Mouse (Mus musculus) ES-E14 (cell line): ENCODE measurements around the gene Cers6.

Experiments used
- CHD2 ChIP-seq: IDR thresholded peaks from 2 replicates; pipeline ENCODE4 v1.6.1; 2014; ENCODE audit warnings: mild to moderate bottlenecking, low read depth, low read length, inconsistent platforms
- MAFK ChIP-seq: IDR thresholded peaks from 2 replicates; pipeline ENCODE4 v1.6.1; 2014; ENCODE audit warnings: mild to moderate bottlenecking, low read depth, low read length, inconsistent platforms; ENCODE audit not compliant: insufficient read depth
- ZC3H11A ChIP-seq: IDR thresholded peaks from 2 replicates; pipeline ENCODE4 v1.6.1; 2012; ENCODE audit warnings: low read depth, mild to moderate bottlenecking, inconsistent platforms, low read length, borderline replicate concordance
- ZNF384 ChIP-seq: IDR thresholded peaks from 2 replicates; pipeline ENCODE4 v1.6.1; 2012; ENCODE audit warnings: low read depth, low read length, inconsistent platforms

DNA sequence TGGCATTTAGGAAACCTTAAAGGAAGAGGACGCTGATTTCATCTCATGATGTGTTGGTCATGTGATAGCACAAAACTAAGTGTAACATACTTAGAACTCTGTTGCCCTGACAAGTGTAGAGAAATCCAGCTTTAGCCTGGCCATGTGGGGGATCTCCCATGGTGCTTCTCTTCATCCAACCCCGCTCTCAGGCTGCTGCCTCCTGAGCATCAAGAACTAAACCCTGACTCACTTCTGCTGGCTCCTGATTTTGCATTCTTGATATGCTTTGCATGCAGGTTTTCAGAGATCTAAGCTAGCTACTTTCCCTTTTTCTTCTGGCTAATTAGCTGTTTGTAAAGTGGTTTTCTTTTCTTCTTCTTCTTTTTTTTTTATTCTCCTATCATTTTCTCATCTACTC lies 163.6 kb downstream of the Cers6 start:
- TF ChIP-seq CHD2 (no peak), MAFK (no peak), ZC3H11A (no peak), ZNF384 (no peak)
